Mouse (Mus musculus): ENCODE data around the gene Cmpk1. TPM values are rescaled to one million over a fixed set of nuclear protein-coding genes. Genes with fewer than 3 reads are reported as not detected.

The Cmpk1 gene
- polyA plus RNA-seq, 1 experiment: 2.9 TPM

DNA sequence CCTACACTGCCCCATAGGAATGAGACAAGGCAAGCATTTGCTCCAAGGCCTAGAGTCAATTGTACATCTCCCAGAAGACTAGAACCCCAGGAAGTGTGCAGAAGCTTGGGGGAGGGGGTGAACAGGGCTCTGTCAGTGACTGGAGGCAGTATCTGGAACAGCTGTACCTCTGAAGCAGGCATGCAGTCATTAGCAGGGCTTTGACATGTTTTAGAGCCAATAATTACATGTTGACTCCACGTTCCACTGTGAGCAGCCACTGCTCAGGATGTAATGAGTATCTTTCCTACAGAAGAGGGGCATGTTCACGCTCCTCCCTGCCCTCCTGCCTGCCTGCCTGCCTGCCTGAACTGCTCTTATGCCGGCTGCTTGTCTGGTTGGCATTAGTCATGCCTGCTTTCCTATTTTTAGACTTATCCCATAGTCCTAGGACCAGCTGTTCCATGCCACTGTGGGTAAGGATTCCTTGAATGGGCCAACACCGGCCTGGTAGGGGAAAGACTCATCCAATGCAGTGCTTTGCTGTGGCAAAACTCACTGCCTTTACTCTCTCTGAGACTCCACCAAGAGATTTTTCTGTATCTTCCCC lies 49.5 kb downstream of the Cmpk1 start:
- TF ChIP-seq TAL1 (IDR thresholded peaks at IDR 0.05; ENCODE audit: low read length): no peak
- TF ChIP-seq GATA1 (IDR thresholded peaks at IDR 0.05; ENCODE audit: low read length): no peak
- no peaks in the 10 kb centered on the region for H3K4me1 ChIP-seq (ENCODE audit: control insufficient read depth)
- H3K4me3 ChIP-seq (replicated peaks): no peak overlapping the region
- H3K27me3 ChIP-seq (ENCODE audit: control insufficient read depth): peaks cover 5% of the 10 kb centered on the region
- no peaks in the 10 kb centered on the region for H3K9me3 ChIP-seq (ENCODE audit: control insufficient read depth, low read length)
- no peaks in the 10 kb centered on the region for H3K36me3 ChIP-seq (ENCODE audit: control insufficient read depth)

DNA sequence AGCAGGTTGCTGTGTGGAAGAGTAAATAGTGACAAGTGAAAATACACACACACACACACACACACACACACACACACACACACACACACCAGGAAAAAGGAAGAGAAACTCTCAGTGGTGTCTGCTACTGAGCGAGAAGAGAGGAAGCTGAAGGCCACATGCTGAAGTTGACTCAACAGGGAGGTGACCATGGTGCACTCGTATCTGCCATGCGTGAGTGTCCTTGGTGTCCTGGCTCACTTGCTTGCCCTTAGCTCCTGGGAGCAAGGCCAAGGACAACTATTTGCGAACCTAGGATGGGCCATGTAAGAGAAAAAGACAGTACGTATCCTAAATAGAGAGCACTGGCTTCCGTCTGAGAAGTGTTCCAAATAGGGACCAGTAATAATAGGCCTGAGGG lies 52.9 kb downstream of the Cmpk1 start:
- peaks cover 21% of the 10 kb centered on the region for H3K27me3 ChIP-seq (ENCODE audit: control insufficient read depth)
- H3K4me1 ChIP-seq (ENCODE audit: control insufficient read depth): no peaks in the 10 kb centered on the region
- no peaks in the 10 kb centered on the region for H3K9me3 ChIP-seq (ENCODE audit: control insufficient read depth, low read length)
- no peak for TF ChIP-seq GATA1 (IDR thresholded peaks at IDR 0.05; ENCODE audit: low read length)
- no peak overlapping the region for H3K4me3 ChIP-seq (replicated peaks)
- H3K36me3 ChIP-seq (ENCODE audit: control insufficient read depth): no peaks in the 10 kb centered on the region

DNA sequence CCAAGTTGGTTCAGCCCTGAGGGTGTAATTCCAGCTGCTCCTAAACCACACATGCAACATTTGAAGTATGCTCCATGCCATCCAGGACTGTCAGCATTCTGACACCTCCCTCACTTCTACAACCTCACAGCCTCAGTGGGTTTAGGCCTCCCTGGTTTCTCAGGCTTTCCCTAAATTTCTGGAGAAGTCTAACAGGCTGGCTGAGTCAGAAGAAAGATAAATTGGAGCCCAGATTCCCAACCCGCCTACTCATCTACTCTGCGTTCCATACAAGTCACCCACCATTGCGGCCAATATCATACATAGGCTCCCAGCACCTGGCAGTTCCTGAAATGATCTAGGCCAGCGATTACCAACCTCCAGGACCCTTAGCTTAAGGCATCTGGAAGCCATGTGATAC lies 54.3 kb downstream of the Cmpk1 start:
- Histone ChIP-seq H3K27me3 (ENCODE audit: control insufficient read depth) (peaks cover 34% of the 10 kb centered on the region), H3K4me3 (replicated peaks) (no peak overlapping the region), H3K9me3 (ENCODE audit: control insufficient read depth, low read length) (no peaks in the 10 kb centered on the region), H3K36me3 (ENCODE audit: control insufficient read depth) (no peaks in the 10 kb centered on the region), H3K4me1 (ENCODE audit: control insufficient read depth) (no peaks in the 10 kb centered on the region)
- TF ChIP-seq TAL1 (IDR thresholded peaks at IDR 0.05; ENCODE audit: low read length) (no peak), GATA1 (IDR thresholded peaks at IDR 0.05; ENCODE audit: low read length) (no peak)

DNA sequence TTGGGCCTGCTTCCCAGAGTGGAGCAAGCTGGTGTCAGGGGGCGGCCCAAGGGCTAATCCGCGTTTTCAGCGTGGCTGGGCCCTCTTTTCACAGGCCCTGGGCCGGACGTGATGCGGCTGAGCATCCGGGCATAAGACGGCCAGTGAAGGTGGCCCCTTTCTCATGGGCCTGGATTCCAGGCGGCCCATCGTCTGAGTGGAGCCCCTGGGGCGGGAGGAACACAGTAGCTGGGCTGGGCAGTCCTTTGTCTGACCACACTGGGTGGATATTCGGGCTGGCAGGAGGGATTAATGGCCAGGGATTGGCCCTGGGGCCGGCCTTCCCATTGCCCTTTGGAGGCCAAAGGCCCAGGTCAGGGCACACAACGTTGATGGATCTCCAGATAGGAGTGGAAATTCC lies 57.9 kb downstream of the Cmpk1 start:
- Histone ChIP-seq H3K9me3 (ENCODE audit: control insufficient read depth, low read length) (peaks cover 2% of the 10 kb centered on the region; the same call in 1 of the 2 replicates), H3K4me1 (ENCODE audit: control insufficient read depth) (no peaks in the 10 kb centered on the region), H3K27me3 (ENCODE audit: control insufficient read depth) (peaks cover 65% of the 10 kb centered on the region), H3K4me3 (replicated peaks) (no peak overlapping the region), H3K36me3 (ENCODE audit: control insufficient read depth) (no peaks in the 10 kb centered on the region)
- TF ChIP-seq GATA1 (IDR thresholded peaks at IDR 0.05; ENCODE audit: low read length) (no peak), TAL1 (IDR thresholded peaks at IDR 0.05; ENCODE audit: low read length) (no peak)

DNA sequence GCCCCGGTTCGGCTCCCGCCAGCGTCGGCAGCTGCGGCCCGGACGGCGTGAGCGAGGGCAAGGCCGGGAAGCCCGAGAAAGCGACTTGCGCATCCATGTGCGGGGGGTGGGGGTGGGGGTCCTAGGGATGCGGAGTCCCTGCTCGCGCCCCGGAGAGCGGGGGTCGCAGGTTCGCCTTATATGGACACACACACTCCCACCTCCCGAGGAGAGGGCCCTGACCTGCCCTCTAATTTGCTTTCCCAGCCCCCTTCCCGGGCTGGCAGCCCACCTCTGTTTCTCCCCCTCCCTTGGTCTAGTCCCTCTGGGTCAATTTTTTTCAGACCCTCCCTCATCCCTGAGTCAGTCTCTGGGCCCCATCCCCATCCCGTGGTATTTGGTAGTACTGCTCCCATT lies 61.1 kb downstream of the Cmpk1 start, which contains the start of gene Foxe3:
Foxe3 (minus strand) TSS at position 97 of the 396 bp plus-strand sequence.
- H3K9me3 ChIP-seq (ENCODE audit: control insufficient read depth, low read length): peaks cover 2% of the 10 kb centered on the region; the same call in 1 of the 2 replicates
- no peak within 1 kb of the TSS for H3K4me3 ChIP-seq (replicated peaks)
- no peak for TF ChIP-seq TAL1 (IDR thresholded peaks at IDR 0.05; ENCODE audit: low read length)
- TF ChIP-seq GATA1 (IDR thresholded peaks at IDR 0.05; ENCODE audit: low read length): no peak
- H3K4me1 ChIP-seq (ENCODE audit: control insufficient read depth): no peaks in the 10 kb centered on the region
- peaks cover 80% of the 10 kb centered on the region for H3K27me3 ChIP-seq (ENCODE audit: control insufficient read depth)
- H3K36me3 ChIP-seq (ENCODE audit: control insufficient read depth): no peaks in the 10 kb centered on the region

DNA sequence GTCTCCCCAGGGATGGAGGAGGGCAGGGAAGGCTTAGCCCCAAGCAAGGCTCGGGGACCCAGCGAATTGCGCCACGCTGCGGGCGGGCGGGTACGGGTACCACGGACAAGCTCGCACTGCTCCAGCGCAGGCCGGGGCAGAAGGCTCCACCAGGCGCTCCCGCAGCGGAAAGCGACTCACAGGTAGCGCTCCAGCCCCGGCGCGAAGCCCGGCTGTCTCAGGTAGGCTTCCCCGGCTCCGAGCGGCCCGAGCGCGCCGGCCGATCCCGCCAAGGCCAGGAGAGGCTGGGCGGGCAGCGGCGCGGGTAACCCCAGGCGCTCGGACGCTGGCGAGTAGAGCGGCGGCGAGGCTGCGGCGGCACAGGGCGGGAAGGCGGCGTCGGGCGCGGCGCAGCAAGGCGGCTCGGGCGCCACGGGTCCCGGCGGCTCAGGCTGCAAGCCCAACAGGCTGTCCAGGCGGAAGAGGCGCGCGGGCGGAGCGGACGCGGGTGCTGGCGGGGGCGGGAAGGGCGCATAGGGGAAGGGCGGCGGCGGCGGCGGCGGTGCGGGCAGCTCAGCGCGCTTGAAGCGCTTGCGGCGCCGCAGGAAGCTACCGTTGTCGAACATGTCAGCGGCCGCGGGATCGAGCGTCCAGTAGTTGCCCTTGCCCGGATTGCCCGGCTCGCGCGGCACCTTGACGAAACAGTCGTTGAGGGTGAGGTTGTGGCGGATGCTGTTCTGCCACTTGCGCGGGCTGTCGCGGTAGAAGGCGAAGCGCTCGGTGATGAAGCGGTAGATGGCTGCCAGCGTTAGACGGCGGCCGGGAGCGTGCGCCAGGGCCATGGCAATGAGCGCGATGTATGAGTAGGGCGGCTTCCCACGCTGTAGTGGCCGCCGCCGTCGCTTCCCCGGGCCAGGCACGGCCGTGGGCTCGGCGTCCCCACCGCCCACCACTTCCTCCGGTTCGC lies 61.8 kb downstream of the Cmpk1 start:
- Histone ChIP-seq H3K4me1 (ENCODE audit: control insufficient read depth) (no peaks in the 10 kb centered on the region), H3K9me3 (ENCODE audit: control insufficient read depth, low read length) (peaks cover 2% of the 10 kb centered on the region; the same call in 1 of the 2 replicates), H3K4me3 (replicated peaks) (no peak overlapping the region), H3K27me3 (ENCODE audit: control insufficient read depth) (peaks cover 79% of the 10 kb centered on the region), H3K36me3 (ENCODE audit: control insufficient read depth) (no peaks in the 10 kb centered on the region)
- TF ChIP-seq GATA1 (IDR thresholded peaks at IDR 0.05; ENCODE audit: low read length): no peak
- no peak for TF ChIP-seq TAL1 (IDR thresholded peaks at IDR 0.05; ENCODE audit: low read length)

DNA sequence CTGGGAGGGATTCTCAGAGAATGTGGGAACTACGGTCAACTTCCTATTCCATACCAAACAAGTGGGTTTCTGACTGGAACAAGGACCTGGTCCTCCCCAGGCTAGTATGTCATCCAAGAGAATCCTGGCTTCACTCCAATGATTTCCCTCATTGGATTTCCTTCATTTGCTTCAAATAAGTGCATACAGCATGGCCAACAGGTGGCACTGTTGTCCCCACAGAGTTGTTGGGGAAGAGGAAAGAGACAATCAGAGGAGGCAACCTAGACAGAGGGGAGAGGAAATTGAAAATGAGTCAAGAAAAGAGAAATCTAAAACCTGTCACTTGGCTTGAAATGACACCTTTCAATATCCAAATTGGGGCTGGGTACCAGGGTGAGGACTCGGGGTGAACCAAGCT lies 70.0 kb downstream of the Cmpk1 start:
- TF ChIP-seq GATA1 (IDR thresholded peaks at IDR 0.05; ENCODE audit: low read length) (no peak), TAL1 (IDR thresholded peaks at IDR 0.05; ENCODE audit: low read length) (no peak)
- H3K36me3 ChIP-seq (ENCODE audit: control insufficient read depth): no peaks in the 10 kb centered on the region
- peaks cover 61% of the 10 kb centered on the region for H3K27me3 ChIP-seq (ENCODE audit: control insufficient read depth)
- no peaks in the 10 kb centered on the region; the same call in 1 of the 2 replicates for H3K9me3 ChIP-seq (ENCODE audit: control insufficient read depth, low read length)
- H3K4me3 ChIP-seq (replicated peaks): no peak overlapping the region
- no peaks in the 10 kb centered on the region for H3K4me1 ChIP-seq (ENCODE audit: control insufficient read depth)

DNA sequence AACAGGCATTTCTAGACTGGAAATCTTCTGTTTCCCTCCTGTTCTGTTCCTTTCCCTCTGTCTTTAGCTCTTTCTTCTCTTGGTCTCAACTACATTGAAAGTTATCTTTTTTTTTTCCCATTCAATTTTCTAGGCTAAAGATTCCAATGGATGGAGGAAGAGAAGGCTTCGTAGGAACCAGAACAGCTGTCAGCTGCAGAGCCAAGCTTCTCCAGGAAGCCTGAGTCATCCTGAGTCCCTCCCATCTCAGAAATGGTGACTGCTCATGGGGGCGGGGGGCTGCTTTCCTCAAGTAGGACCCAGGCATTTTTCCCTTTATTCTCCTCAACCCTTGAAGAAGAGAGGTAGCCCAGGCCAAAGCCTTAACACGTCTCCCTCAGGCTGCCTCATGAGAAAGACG lies 71.0 kb downstream of the Cmpk1 start:
- H3K4me1 ChIP-seq (ENCODE audit: control insufficient read depth): no peaks in the 10 kb centered on the region
- no peak overlapping the region for H3K4me3 ChIP-seq (replicated peaks)
- H3K27me3 ChIP-seq (ENCODE audit: control insufficient read depth): peaks cover 68% of the 10 kb centered on the region
- no peak for TF ChIP-seq TAL1 (IDR thresholded peaks at IDR 0.05; ENCODE audit: low read length)
- TF ChIP-seq GATA1 (IDR thresholded peaks at IDR 0.05; ENCODE audit: low read length): no peak
- H3K36me3 ChIP-seq (ENCODE audit: control insufficient read depth): no peaks in the 10 kb centered on the region
- no peaks in the 10 kb centered on the region; the same call in 1 of the 2 replicates for H3K9me3 ChIP-seq (ENCODE audit: control insufficient read depth, low read length)

DNA sequence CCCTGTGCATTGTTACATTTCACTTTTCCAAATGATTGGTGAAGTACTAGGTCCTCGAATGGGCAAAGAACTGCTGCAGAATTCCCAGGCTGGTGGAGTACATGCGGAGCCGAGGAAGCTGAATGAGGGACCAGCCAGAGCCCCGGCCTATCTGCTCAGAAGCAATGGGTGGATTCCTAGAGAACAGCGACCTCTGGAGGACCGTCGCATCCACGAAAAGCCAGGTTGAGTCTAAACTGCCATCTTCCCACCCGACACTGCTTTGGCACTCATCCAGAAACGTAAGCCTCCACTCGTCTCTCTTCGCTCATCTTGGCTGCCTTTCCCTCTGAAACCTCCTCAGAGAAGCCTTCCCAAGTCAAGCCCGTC lies 73.5 kb downstream of the Cmpk1 start:
- TF ChIP-seq TAL1 (IDR thresholded peaks at IDR 0.05; ENCODE audit: low read length) (no peak), GATA1 (IDR thresholded peaks at IDR 0.05; ENCODE audit: low read length) (no peak)

More for the DNA sequence above, 73.5 kb downstream of the Cmpk1 start:
- Histone ChIP-seq H3K4me3 (replicated peaks) (no peak overlapping the region), H3K4me1 (ENCODE audit: control insufficient read depth) (peaks cover 9% of the 10 kb centered on the region), H3K27me3 (ENCODE audit: control insufficient read depth) (peaks cover 88% of the 10 kb centered on the region), H3K9me3 (ENCODE audit: control insufficient read depth, low read length) (peaks cover under 1% of the 10 kb centered on the region; the same call in 1 of the 2 replicates), H3K36me3 (ENCODE audit: control insufficient read depth) (no peaks in the 10 kb centered on the region)
